Mouse (Mus musculus) stomach, embryonic 14.5 days (tissue): ENCODE data around the gene Bckdhb. TPM values are rescaled to one million over a fixed set of nuclear protein-coding genes. Genes with fewer than 3 reads are reported as not detected.

ENCODE experiments used
- ATAC-seq: fragments of 200-750 bp; cut with Nextera tagmentation; 2 replicates; pipeline ENCODE4 v1.8.0; 2017; ENCODE audit warnings: low read depth, moderate TSS enrichment; ENCODE audit not compliant: insufficient number of reproducible peaks, insufficient read depth, low FRiP score
- H3K27ac ChIP-seq: fragments of 300-500 bp; sonication (generic); 2 replicates; pipeline ENCODE4 v1.5.1; 2014; ENCODE audit warnings: mild to moderate bottlenecking, low read length, moderate library complexity, mixed read lengths
- H3K27me3 ChIP-seq: fragments of 300-500 bp; sonication (generic); 2 replicates; pipeline ENCODE4 v1.6.1; 2014; ENCODE audit warnings: low read length, control low read depth, mixed read lengths; ENCODE audit not compliant: control insufficient read depth, insufficient read depth
- H3K36me3 ChIP-seq: fragments of 300-500 bp; sonication (generic); 2 replicates; pipeline ENCODE4 v1.6.1; 2014; ENCODE audit warnings: mild to moderate bottlenecking, control low read depth, low read length, moderate library complexity, mixed read lengths; ENCODE audit not compliant: control insufficient read depth, insufficient read depth
- H3K4me1 ChIP-seq: fragments of 300-500 bp; sonication (generic); 2 replicates; pipeline ENCODE4 v1.6.1; 2014; ENCODE audit warnings: low read length, control low read depth, mixed read lengths; ENCODE audit not compliant: control insufficient read depth, insufficient read depth
- H3K4me2 ChIP-seq: fragments of 300-500 bp; sonication (generic); replicated peaks from 2 replicates; pipeline ENCODE4 v1.6.1; 2014; ENCODE audit warnings: low read depth, low read length, control low read depth
- H3K4me3 ChIP-seq: fragments of 300-500 bp; sonication (generic); 2 replicates; pipeline ENCODE4 v1.5.1; 2014; ENCODE audit warnings: low read depth, low read length, control low read depth
- H3K9ac ChIP-seq: fragments of 300-500 bp; sonication (generic); replicated peaks from 2 replicates; pipeline ENCODE4 v1.6.1; 2014; ENCODE audit warnings: low read depth, mild to moderate bottlenecking, control low read depth, low read length, moderate library complexity, mixed read lengths
- H3K9me3 ChIP-seq: fragments of 300-500 bp; sonication (generic); 2 replicates; pipeline ENCODE4 v1.6.1; 2016; ENCODE audit warnings: low read depth, low read length, control low read depth; ENCODE audit not compliant: control insufficient read depth
- WGBS: fragments of 180-500 bp; shearing (Covaris S2); extraction: QIAGEN DNeasy Blood & Tissue Kit; methylation state at CpG from one replicate; pipeline ENCODE4 v1.1.7; 2014; 5-methylcytosine and 5-hydroxymethylcytosine counted together
- polyA plus RNA-seq: library from polyadenylated mRNA; unstranded; fragments of >200 nt; fragmentation: Nextera tagmentation; extraction: Ambion mirVana; gene quantifications from 2 replicates; pipeline ENCODE4 v1.2.1, GENCODE M21; 2014

Gene Bckdhb
- polyA plus RNA-seq, 1 experiment from 2014 or later, result 50.3 TPM

GRCm38 (mm10) chr9:84108534-84108933, 183.6 kb downstream of the Bckdhb start:
- no peaks in the 10 kb centered on the region for H3K27me3 ChIP-seq
- no peaks in the 10 kb centered on the region for H3K9me3 ChIP-seq
- H3K36me3 ChIP-seq, result no peaks in the 10 kb centered on the region
- H3K4me2 ChIP-seq, result no peak overlapping the region
- H3K4me1 ChIP-seq, result peaks cover 11% of the 10 kb centered on the region
- no peak overlapping the region for H3K9ac ChIP-seq
- 88% methylated on average over 7 of the region's 7 CpGs for WGBS
- H3K4me3 ChIP-seq, result no peak overlapping the region
- H3K27ac ChIP-seq, result no peak overlapping the region
- ATAC-seq, result no peak

GRCm38 (mm10) chr9:84109777-84110478, 185.0 kb downstream of the Bckdhb start:
- Histone ChIP-seq H3K27ac (no peak overlapping the region), H3K27me3 (no peaks in the 10 kb centered on the region), H3K36me3 (no peaks in the 10 kb centered on the region), H3K4me2 (no peak overlapping the region), H3K4me1 (peaks cover 11% of the 10 kb centered on the region), H3K4me3 (no peak overlapping the region), H3K9me3 (no peaks in the 10 kb centered on the region), H3K9ac (no peak overlapping the region)
- WGBS, result 42% methylated on average over 6 of the region's 6 CpGs
- ATAC-seq, result no peak

- no peaks in the 10 kb centered on the region for H3K27me3 ChIP-seq
- WGBS, result 43% methylated on average over 11 of the region's 11 CpGs
- H3K4me3 ChIP-seq, result no peak overlapping the region
- no peak for ATAC-seq
- H3K9ac ChIP-seq, result no peak overlapping the region
- H3K4me1 ChIP-seq, result peaks cover 11% of the 10 kb centered on the region
- peak overlapping the region; percentile 24; the same call in 1 of the 2 replicates for H3K4me2 ChIP-seq
- H3K36me3 ChIP-seq, result no peaks in the 10 kb centered on the region
- no peak overlapping the region for H3K27ac ChIP-seq
- H3K9me3 ChIP-seq, result no peaks in the 10 kb centered on the region
These were observed 185.7 kb downstream of the Bckdhb start for GRCm38 (mm10) chr9:84110616-84111015.

GRCm38 (mm10) chr9:84112319-84112718, 187.4 kb downstream of the Bckdhb start:
- no peaks in the 10 kb centered on the region for H3K36me3 ChIP-seq
- H3K4me2 ChIP-seq, result no peak overlapping the region
- no peaks in the 10 kb centered on the region for H3K27me3 ChIP-seq
- H3K9ac ChIP-seq, result no peak overlapping the region
- H3K4me3 ChIP-seq, result no peak overlapping the region
- no peak for ATAC-seq
- H3K27ac ChIP-seq, result no peak overlapping the region
- H3K9me3 ChIP-seq, result no peaks in the 10 kb centered on the region
- peaks cover 6% of the 10 kb centered on the region; the same call in 1 of the 2 replicates for H3K4me1 ChIP-seq
- 61% methylated on average over 1 of the region's 1 CpGs for WGBS

GRCm38 (mm10) chr9:84112842-84113568, 188.1 kb downstream of the Bckdhb start:
- Histone ChIP-seq H3K4me2 (no peak overlapping the region), H3K27me3 (no peaks in the 10 kb centered on the region), H3K36me3 (no peaks in the 10 kb centered on the region), H3K9ac (no peak overlapping the region), H3K9me3 (no peaks in the 10 kb centered on the region), H3K27ac (no peak overlapping the region), H3K4me3 (no peak overlapping the region), H3K4me1 (0 out of 2 replicates have a peak, but pooled peaks cover 4% of the 10 kb centered on the region)
- ATAC-seq, result no peak; the same call in 1 of the 2 replicates
- WGBS, result 54% methylated on average over 12 of the region's 12 CpGs

GRCm38 (mm10) chr9:84114254-84114653, 189.3 kb downstream of the Bckdhb start:
- 41% methylated on average over 13 of the region's 13 CpGs for WGBS
- ATAC-seq, result no peak
- H3K27ac ChIP-seq, result no peak overlapping the region
- peak overlapping the region; percentile 45 for H3K4me2 ChIP-seq
- peak overlapping the region; percentile 6; the same call in 1 of the 2 replicates for H3K9ac ChIP-seq
- no peaks in the 10 kb centered on the region for H3K9me3 ChIP-seq
- no peaks in the 10 kb centered on the region for H3K27me3 ChIP-seq
- 0 out of 2 replicates have a peak, but pooled peaks cover 4% of the 10 kb centered on the region for H3K4me1 ChIP-seq
- peak overlapping the region; percentile 26 for H3K4me3 ChIP-seq
- no peaks in the 10 kb centered on the region for H3K36me3 ChIP-seq

GRCm38 (mm10) chr9:84117337-84117736, 192.4 kb downstream of the Bckdhb start:
- no peaks in the 10 kb centered on the region for H3K9me3 ChIP-seq
- H3K4me2 ChIP-seq, result no peak overlapping the region
- WGBS, result 47% methylated on average over 5 of the region's 5 CpGs
- no peaks in the 10 kb centered on the region for H3K27me3 ChIP-seq
- H3K9ac ChIP-seq, result no peak overlapping the region
- no peak overlapping the region for H3K27ac ChIP-seq
- H3K4me3 ChIP-seq, result no peak overlapping the region
- no peaks in the 10 kb centered on the region for H3K36me3 ChIP-seq
- no peaks in the 10 kb centered on the region for H3K4me1 ChIP-seq
- ATAC-seq, result peak; percentile 75; the same call in 1 of the 2 replicates

GRCm38 (mm10) chr9:84124996-84125395, 200.1 kb downstream of the Bckdhb start:
- Histone ChIP-seq H3K9ac (no peak overlapping the region), H3K36me3 (no peaks in the 10 kb centered on the region), H3K9me3 (no peaks in the 10 kb centered on the region), H3K27me3 (no peaks in the 10 kb centered on the region), H3K4me1 (no peaks in the 10 kb centered on the region), H3K27ac (no peak overlapping the region), H3K4me3 (no peak overlapping the region), H3K4me2 (no peak overlapping the region)
- WGBS, result 94% methylated on average over 5 of the region's 5 CpGs
- ATAC-seq, result no peak
